Mouse (Mus musculus): Measurements from ENCODE around the gene Zfp493. TPM values are rescaled to one million over a fixed set of nuclear protein-coding genes. Genes with fewer than 3 reads are reported as not detected.
A peak's percentile ranks its signal among the peaks of the same experiment; 100 is the strongest.
"Not testable (repeated sequence)": the region's sequence is repeated elsewhere in the genome, so short reads cannot be mapped to it uniquely, and the experiment has no call there.

Gene Zfp493
- polyA plus RNA-seq, 1 experiment from 2014 or later, result 2.4 TPM

DNA sequence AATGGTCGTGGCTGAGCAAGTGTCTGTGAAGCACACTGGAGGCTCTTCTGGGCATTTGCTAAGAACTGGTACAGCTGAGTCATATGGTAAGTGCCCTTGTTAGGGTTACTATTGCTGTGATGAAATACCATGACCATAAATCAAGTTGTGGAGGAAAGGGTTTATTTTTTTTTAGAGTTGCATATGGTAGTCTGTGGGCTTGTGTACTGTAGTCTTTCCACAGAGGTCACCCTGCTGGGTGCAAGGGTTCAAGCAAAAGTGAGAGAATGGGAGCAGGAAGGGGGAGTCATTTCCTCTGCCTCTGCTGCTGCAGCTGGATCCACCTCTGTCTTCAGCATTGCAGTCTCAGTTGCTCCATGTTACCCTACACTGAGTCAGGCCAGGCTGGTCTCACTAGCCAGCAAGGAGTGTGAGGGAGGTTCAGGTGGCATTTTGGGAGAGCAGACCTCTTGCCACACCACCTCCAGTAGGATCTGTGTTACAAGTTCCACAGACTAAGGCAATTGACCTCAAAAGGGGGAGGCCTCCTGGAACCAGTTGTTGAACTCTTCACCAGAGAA, 32.2 kb downstream of the Zfp493 start:
- Histone ChIP-seq H3K4me3 (no peak overlapping the region), H3K36me3 (no peaks in the 10 kb centered on the region), H3K27ac (replicated peaks) (no peak overlapping the region), H3K27me3 (no peaks in the 10 kb centered on the region), H3K9me3 (0 out of 2 replicates have a peak, but pooled peaks cover 5% of the 10 kb centered on the region), H3K4me2 (no peak overlapping the region), H3K4me1 (replicated peaks) (peaks cover 3% of the 10 kb centered on the region), H3K9ac (no peak overlapping the region)
- ATAC-seq (ENCODE audit: low read depth), result no peak
- WGBS, result 61% methylated on average over 1 of the region's 1 CpGs

DNA sequence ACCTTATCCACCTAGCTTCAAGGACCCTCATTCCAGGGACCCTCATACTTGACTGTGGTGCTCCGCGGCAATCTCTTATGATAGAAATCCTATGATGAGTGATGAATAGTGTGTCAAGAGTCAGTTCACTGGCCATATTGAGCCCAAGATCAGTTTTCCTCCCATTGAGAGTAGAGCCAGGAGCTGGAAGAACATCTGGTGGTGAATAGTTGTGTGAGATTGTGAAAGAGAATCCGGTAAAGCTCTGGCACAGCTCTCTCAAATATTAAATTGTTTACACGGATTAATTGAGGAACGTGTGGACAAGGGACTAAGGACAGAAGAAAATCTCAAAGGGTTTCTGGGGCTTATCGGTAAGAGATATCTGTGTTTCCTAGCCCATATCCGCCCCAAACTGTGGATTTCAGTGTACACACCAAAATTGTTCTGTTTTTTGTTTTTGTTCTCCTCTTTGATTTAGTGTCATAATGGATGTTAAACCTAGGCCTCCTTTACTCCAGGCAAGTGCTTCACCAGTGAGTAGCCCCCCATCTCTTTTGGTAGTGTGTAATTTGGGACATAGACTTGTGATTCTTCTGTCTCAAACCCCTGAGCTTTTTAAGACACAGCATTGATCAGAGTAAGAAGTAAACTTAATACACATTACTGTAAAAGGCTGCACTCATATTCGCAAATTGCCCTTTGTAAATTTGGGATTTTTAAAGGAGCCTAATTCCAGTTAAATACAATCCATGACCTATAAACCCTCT, 33.6 kb downstream of the Zfp493 start:
- Histone ChIP-seq H3K27me3 (no peaks in the 10 kb centered on the region), H3K4me3 (peak overlapping the region; percentile 90), H3K4me2 (peak overlapping the region; percentile 71), H3K9me3 (peaks cover 12% of the 10 kb centered on the region; the same call in 1 of the 2 replicates), H3K27ac (replicated peaks) (no peak overlapping the region; the same call in 1 of the 2 replicates), H3K4me1 (replicated peaks) (peaks cover 3% of the 10 kb centered on the region), H3K9ac (no peak overlapping the region), H3K36me3 (no peaks in the 10 kb centered on the region)
- peak; percentile 42 for ATAC-seq (ENCODE audit: low read depth)
- 78% methylated on average over 8 of the region's 8 CpGs for WGBS

- peak; percentile 97 for ATAC-seq (ENCODE audit: low read depth)
These were observed 34.5 kb downstream of the Zfp493 start, which contains the start of gene Zfp273 for GRCm38 (mm10) chr13:67813710-67814660. TSS of gene Zfp273 (plus strand) at chr13:67813740.

GRCm38 (mm10) chr13:67818636-67819035, 39.1 kb downstream of the Zfp493 start:
- peaks cover 32% of the 10 kb centered on the region for H3K36me3 ChIP-seq
- ATAC-seq (ENCODE audit: low read depth), result no peak
- WGBS, result 98% methylated on average over 1 of the region's 1 CpGs

More at GRCm38 (mm10) chr13:67813710-67814660, 34.5 kb downstream of the Zfp493 start, which contains the start of gene Zfp273:
- 5% methylated on average over 31 of the region's 31 CpGs for WGBS
- Histone ChIP-seq H3K36me3 (peaks cover 7% of the 10 kb centered on the region), H3K9me3 (peaks cover 20% of the 10 kb centered on the region), H3K27me3 (no peaks in the 10 kb centered on the region), H3K4me2 (peak within 1 kb of the TSS; percentile 71), H3K4me3 (peak within 1 kb of the TSS; percentile 90), H3K9ac (peak within 1 kb of the TSS; percentile 85), H3K4me1 (replicated peaks) (peaks cover 3% of the 10 kb centered on the region), H3K27ac (replicated peaks) (peak within 1 kb of the TSS; percentile 91)

GRCm38 (mm10) chr13:67830911-67831336, 51.4 kb downstream of the Zfp493 start, which contains the start of gene Gm10037:
TSS of gene Gm10037 (plus strand) at chr13:67831106.
- ATAC-seq (ENCODE audit: low read depth), result peak; percentile 82
- peaks cover 8% of the 10 kb centered on the region; the same call in 1 of the 2 replicates for H3K9me3 ChIP-seq
- H3K27me3 ChIP-seq, result no peaks in the 10 kb centered on the region
- H3K9ac ChIP-seq, result peak within 1 kb of the TSS; percentile 70
- no peak within 1 kb of the TSS for H3K27ac ChIP-seq (replicated peaks)
- peak within 1 kb of the TSS; percentile 62 for H3K4me2 ChIP-seq
- WGBS, result 5% methylated on average over 14 of the region's 14 CpGs
- peak within 1 kb of the TSS; percentile 52 for H3K4me3 ChIP-seq
- H3K36me3 ChIP-seq, result peaks cover 12% of the 10 kb centered on the region
- no peaks in the 10 kb centered on the region for H3K4me1 ChIP-seq (replicated peaks)

More at GRCm38 (mm10) chr13:67818636-67819035, 39.1 kb downstream of the Zfp493 start:
- H3K27ac ChIP-seq (replicated peaks), result no peak overlapping the region
- H3K4me2 ChIP-seq, result no peak overlapping the region
- no peak overlapping the region for H3K9ac ChIP-seq
- H3K27me3 ChIP-seq, result no peaks in the 10 kb centered on the region
- H3K4me1 ChIP-seq (replicated peaks), result peaks cover 3% of the 10 kb centered on the region
- no peak overlapping the region for H3K4me3 ChIP-seq
- peaks cover 33% of the 10 kb centered on the region for H3K9me3 ChIP-seq

DNA sequence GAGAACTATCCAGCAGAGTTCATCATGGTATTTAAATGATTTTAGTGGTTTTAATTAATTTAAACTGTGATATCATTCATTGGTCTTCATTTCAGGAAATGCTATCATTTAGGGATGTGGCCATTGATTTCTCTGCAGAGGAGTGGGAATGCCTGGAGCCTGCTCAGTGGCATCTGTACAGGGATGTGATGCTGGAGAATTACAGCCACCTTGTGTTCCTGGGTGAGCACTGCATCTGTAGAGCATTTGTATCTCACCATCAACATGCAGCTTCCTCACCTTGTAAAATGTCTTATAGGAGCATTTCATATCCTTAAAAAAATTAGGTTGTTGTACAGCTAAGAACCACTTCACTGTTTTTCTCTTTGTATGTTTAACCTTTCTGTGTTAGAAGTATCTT, 53.6 kb downstream of the Zfp493 start:
- H3K4me3 ChIP-seq; H3K36me3 ChIP-seq; H3K4me2 ChIP-seq; H3K27ac ChIP-seq (replicated peaks); H3K9me3 ChIP-seq; ATAC-seq (ENCODE audit: low read depth); H3K27me3 ChIP-seq; H3K9ac ChIP-seq; H3K4me1 ChIP-seq (replicated peaks): not testable (repeated sequence)

Other genes starting within 250 kb of the Zfp493 start
- 14.0 and 15.5 TPM in 2 replicates for gene Zfp748, start 225.9 kb upstream of the Zfp493 start, polyA plus RNA-seq (2015; fragmentation: Nextera tagmentation; extraction: Ambion mirVana)
- 4.5 and 5.0 TPM in 2 replicates for gene Zfp729b, start 170.0 kb upstream of the Zfp493 start, polyA plus RNA-seq (2015; fragmentation: Nextera tagmentation; extraction: Ambion mirVana)
- not detected in 2 replicates for gene Gm49345, start 141.9 kb upstream of the Zfp493 start, polyA plus RNA-seq (2015; fragmentation: Nextera tagmentation; extraction: Ambion mirVana)
- 2.6 and 2.7 TPM in 2 replicates for gene Zfp729a, start 141.9 kb upstream of the Zfp493 start, polyA plus RNA-seq (2015; fragmentation: Nextera tagmentation; extraction: Ambion mirVana)
- gene Zfp738, start 92.6 kb upstream of the Zfp493 start, polyA plus RNA-seq (2015; fragmentation: Nextera tagmentation; extraction: Ambion mirVana), result 13.0 and 15.4 TPM in 2 replicates
- gene Zfp65, start 50.5 kb upstream of the Zfp493 start, polyA plus RNA-seq (2015; fragmentation: Nextera tagmentation; extraction: Ambion mirVana), result 8.5 and 9.5 TPM in 2 replicates
- 7.2 and 8.0 TPM in 2 replicates for gene Zfp85, start 24.5 kb upstream of the Zfp493 start, polyA plus RNA-seq (2015; fragmentation: Nextera tagmentation; extraction: Ambion mirVana)
- 12.8 TPM in 2 replicates for gene Zfp273, start 34.0 kb downstream of the Zfp493 start, polyA plus RNA-seq (2015; fragmentation: Nextera tagmentation; extraction: Ambion mirVana)
- gene Gm10037, start 51.4 kb downstream of the Zfp493 start, polyA plus RNA-seq (2015; fragmentation: Nextera tagmentation; extraction: Ambion mirVana), result 6.5 and 8.7 TPM in 2 replicates
- not detected in 2 replicates for gene BC048507, start 83.6 kb downstream of the Zfp493 start, polyA plus RNA-seq (2015; fragmentation: Nextera tagmentation; extraction: Ambion mirVana)